8 mouse cellular contexts compared by ENCODE assay signal in genomic region chr6:140714905-140715365, GRCm38 (mm10). TPM values are rescaled to one million over a fixed set of nuclear protein-coding genes. Genes with fewer than 3 reads are reported as not detected.
A peak's percentile ranks its signal among the peaks of the same experiment; 100 is the strongest.
DNase-seq lines count a peak whose midpoint lies in the region; ATAC-seq and TF ChIP-seq lines count a peak whose summit lies in the region.

No protein-coding gene starts in this region.

- peak; percentile 65; the same call in 1 of the 2 replicates for ATAC-seq in erythroblast, adult 5-6 weeks (replicated peaks; ENCODE audit: low FRiP score, poor library complexity, severe bottlenecking)

- TF ChIP-seq POLR2A in bone marrow macrophage, adult 2 months (IDR thresholded peaks at IDR 0.05; ENCODE audit: borderline replicate concordance, low read depth, low read length), result no peak
- no peak for TF ChIP-seq POLR2A in lung, adult 2 months (IDR thresholded peaks at IDR 0.05; ENCODE audit: borderline replicate concordance, extremely low read depth, low read depth, low read length)
- no peak for TF ChIP-seq POLR2A in olfactory bulb, adult 2 months (IDR thresholded peaks at IDR 0.05; ENCODE audit: insufficient read depth, low read depth, low read length)

- H3K4me1 ChIP-seq in bone marrow macrophage, adult 2 months (ENCODE audit: control insufficient read depth, insufficient read depth, low read length), result no peaks in the 10 kb centered on the region
- no peaks in the 10 kb centered on the region; the same call in 1 of the 2 replicates for H3K4me1 ChIP-seq in lung, adult 2 months (ENCODE audit: control insufficient read depth, insufficient read depth, low read length)
- no peaks in the 10 kb centered on the region for H3K4me1 ChIP-seq in olfactory bulb, adult 2 months (ENCODE audit: control insufficient read depth, insufficient read depth, low read length)

- peak; percentile 71 to 74 for DNase-seq in CD8-positive naive resting alpha-beta T cell, adult 2 months (ENCODE audit: low read depth in 2 of 2, low spot score in 2 of 2)
- peak; percentile 82 to 86 for DNase-seq in heart, postnatal 14 days
- DNase-seq in kidney, postnatal 4 days, result peak; percentile 84 to 86
- peak; percentile 59 for DNase-seq in lung, adult 2 months
- DNase-seq in thymus, adult 18-20 months, result peak; percentile 30 to 50

- TF ChIP-seq CTCF in bone marrow macrophage, adult 2 months (IDR thresholded peaks at IDR 0.05; ENCODE audit: low read depth, low read length), result peak; percentile 76
- peak; percentile 98 for TF ChIP-seq CTCF in lung, adult 2 months (IDR thresholded peaks at IDR 0.05; ENCODE audit: insufficient read depth, low read length)
- peak; percentile 74 for TF ChIP-seq CTCF in olfactory bulb, adult 2 months (IDR thresholded peaks at IDR 0.05; ENCODE audit: insufficient read depth, low read depth, low read length)

- WGBS in lung, adult 2 months, result 18% methylated on average over 10 of the region's 10 CpGs
- 27% methylated on average over 10 of the region's 10 CpGs for WGBS in olfactory bulb, adult 2 months

- no peak overlapping the region for H3K27ac ChIP-seq in bone marrow macrophage, adult 2 months (ENCODE audit: insufficient read depth, low read depth, low read length)
- H3K27ac ChIP-seq in olfactory bulb, adult 2 months (ENCODE audit: insufficient read depth, low read depth, low read length), result no peak overlapping the region

- intact Hi-C loops in heart, postnatal 14 days (cut with DNase I), result loop anchor here (5.0 to 10.0 kb wide), 6 partner anchors 52 to 1082 kb away; no protein-coding TSS in a partner anchor

- no peak overlapping the region for H3K4me3 ChIP-seq in bone marrow macrophage, adult 2 months (ENCODE audit: insufficient read depth, low read length)
- H3K4me3 ChIP-seq in lung, adult 2 months (replicated peaks; ENCODE audit: extremely low read depth, low read depth, low read length), result no peak overlapping the region
- no peak overlapping the region for H3K4me3 ChIP-seq in olfactory bulb, adult 2 months (ENCODE audit: insufficient read depth, low read depth, low read length)

RNA-seq across cellular contexts. Expression of gene Gm11077, which starts 14.1 kb away (rescaled TPM):
- not detected in 2 replicates for polyA plus RNA-seq in bone marrow macrophage, adult 2 months (2012; ENCODE audit: insufficient read depth, insufficient read length, missing spikeins)
- not detected in 2 replicates for total RNA-seq in erythroblast, adult 5-6 weeks (2015; ENCODE audit: low replicate concordance)
- not detected in 2 replicates for total RNA-seq in erythroblast, adult 5-6 weeks (2017; ENCODE audit: low replicate concordance)
- not detected for total RNA-seq in heart, postnatal 14 days (2021)
- not detected in 2 replicates for polyA plus RNA-seq in lung, adult 2 months (2012; rRNA removed)
- not detected in 2 replicates for polyA plus RNA-seq in olfactory bulb, adult 2 months (2012; ENCODE audit: insufficient read depth, insufficient read length, low replicate concordance, missing spikeins)
